Mouse (Mus musculus) cerebellum, adult 2 months (tissue): ENCODE data around the gene Banp.

Experiments used
- CTCF ChIP-seq: fragments of 200-500 bp; IDR thresholded peaks from 2 replicates; pipeline ENCODE4 v1.5.1; 2011; ENCODE audit warnings: low read depth, mild to moderate bottlenecking, control low read depth, low read length, moderate library complexity, borderline replicate concordance; ENCODE audit not compliant: insufficient read depth
- POLR2A ChIP-seq: fragments of 200-500 bp; IDR thresholded peaks from 2 replicates; pipeline ENCODE4 v1.6.1; 2011; ENCODE audit warnings: low read length, control low read depth, borderline replicate concordance; ENCODE audit not compliant: insufficient read depth

- TF ChIP-seq CTCF: no peak
- TF ChIP-seq POLR2A: no peak
Observed at GRCm38 (mm10) chr8:122049923-122050322, 100.4 kb downstream of the Banp start.
